Mouse (Mus musculus) limb, embryonic 13.5 days (tissue): ENCODE results near the gene Hoxa4. TPM values are rescaled to one million over a fixed set of nuclear protein-coding genes. Genes with fewer than 3 reads are reported as not detected.

ENCODE experiments used
- ATAC-seq: fragments of 200-750 bp; cut with Nextera tagmentation; 2 replicates; pipeline ENCODE4 v1.8.0; 2017; ENCODE audit warnings: low read depth, moderate number of reproducible peaks, moderate TSS enrichment; ENCODE audit not compliant: low FRiP score
- H3K27ac ChIP-seq: fragments of 300-500 bp; sonication (generic); 2 replicates; pipeline ENCODE4 v1.5.1; 2015; ENCODE audit warnings: inconsistent platforms, mild to moderate bottlenecking, moderate library complexity
- H3K27me3 ChIP-seq: fragments of 300-500 bp; sonication (generic); 2 replicates; pipeline ENCODE4 v1.6.1; 2015; ENCODE audit warnings: mild to moderate bottlenecking, inconsistent platforms
- H3K36me3 ChIP-seq: fragments of 300-500 bp; sonication (generic); 2 replicates; pipeline ENCODE4 v1.6.1; 2015; ENCODE audit warnings: inconsistent platforms, mild to moderate bottlenecking, moderate library complexity
- H3K4me1 ChIP-seq: fragments of 300-500 bp; sonication (generic); 2 replicates; pipeline ENCODE4 v1.6.1; 2015; ENCODE audit warnings: inconsistent platforms
- H3K4me2 ChIP-seq: fragments of 300-500 bp; sonication (generic); replicated peaks from 2 replicates; pipeline ENCODE4 v1.6.1; 2015; ENCODE audit warnings: inconsistent platforms, mild to moderate bottlenecking, moderate library complexity
- H3K4me3 ChIP-seq: fragments of 300-500 bp; sonication (generic); 2 replicates; pipeline ENCODE4 v1.5.1; 2015; ENCODE audit warnings: moderate library complexity, mild to moderate bottlenecking, inconsistent platforms
- H3K9ac ChIP-seq: fragments of 300-500 bp; sonication (generic); 2 replicates; pipeline ENCODE4 v1.6.1; 2015; ENCODE audit warnings: mild to moderate bottlenecking, inconsistent platforms
- H3K9me3 ChIP-seq: fragments of 300-500 bp; sonication (generic); 2 replicates; pipeline ENCODE4 v1.6.1; 2016; ENCODE audit warnings: inconsistent platforms
- WGBS: fragments of 180-500 bp; shearing (Covaris S2); methylation state at CpG from one replicate; pipeline ENCODE4 v1.1.7; 2015; 5-methylcytosine and 5-hydroxymethylcytosine counted together
- polyA plus RNA-seq: library from polyadenylated mRNA; unstranded; fragments of >200 nt; fragmentation: Nextera tagmentation; extraction: Ambion mirVana; gene quantifications from 2 replicates; pipeline ENCODE4 v1.2.1, GENCODE M21; 2015

The Hoxa4 gene
- 0.52 and 0.96 TPM in 2 replicates for polyA plus RNA-seq

DNA sequence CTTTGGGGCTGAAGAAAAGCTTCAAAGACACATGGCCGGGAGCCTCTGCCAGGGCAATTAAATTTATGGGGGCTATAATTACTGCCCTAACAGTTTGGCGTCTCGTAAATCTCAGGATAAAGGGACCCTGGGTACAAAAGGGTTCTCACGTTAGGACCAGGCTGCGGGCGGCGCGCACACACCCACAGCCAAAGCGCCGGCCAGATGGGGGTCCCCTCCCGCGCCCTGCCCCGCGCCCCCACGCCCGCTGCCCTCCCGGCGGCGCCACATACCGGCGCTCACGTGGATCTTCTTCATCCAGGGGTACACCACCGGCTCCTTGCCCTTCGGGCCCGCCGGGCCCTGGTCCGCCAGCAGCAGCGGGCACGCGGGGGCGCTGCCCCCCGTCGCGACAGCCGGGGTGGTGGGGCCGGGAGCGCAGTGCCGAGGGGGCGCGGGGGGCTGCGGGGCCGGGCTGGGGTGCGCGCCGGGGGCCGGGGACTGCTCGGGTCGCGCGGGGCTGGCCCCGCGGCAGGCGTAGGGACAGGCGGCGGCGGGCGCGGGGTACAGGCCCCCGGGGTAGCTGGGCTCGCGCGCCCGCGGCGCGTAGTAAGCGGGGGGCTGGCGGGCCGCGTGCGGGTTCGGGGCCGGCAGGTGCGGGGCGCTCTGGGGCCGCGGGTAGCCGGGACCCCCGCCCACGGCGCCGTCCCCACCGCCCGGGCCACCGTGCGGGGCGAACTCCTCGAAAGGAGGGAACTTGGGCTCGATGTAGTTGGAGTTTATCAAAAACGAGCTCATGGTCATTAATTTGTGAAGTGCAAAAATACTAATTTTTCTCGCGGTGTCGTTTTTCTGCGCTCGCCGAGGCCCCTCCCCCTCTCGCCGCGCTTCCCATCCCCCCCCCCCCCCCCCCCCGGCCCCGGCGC is at the start of gene Hoxa4:
TSS of gene Hoxa4 (minus strand) at position 848 of the 905 bp plus-strand sequence.
- peaks cover 42% of the 10 kb centered on the region for H3K4me1 ChIP-seq
- WGBS = 2% methylated on average over 64 of the region's 102 CpGs

DNA sequence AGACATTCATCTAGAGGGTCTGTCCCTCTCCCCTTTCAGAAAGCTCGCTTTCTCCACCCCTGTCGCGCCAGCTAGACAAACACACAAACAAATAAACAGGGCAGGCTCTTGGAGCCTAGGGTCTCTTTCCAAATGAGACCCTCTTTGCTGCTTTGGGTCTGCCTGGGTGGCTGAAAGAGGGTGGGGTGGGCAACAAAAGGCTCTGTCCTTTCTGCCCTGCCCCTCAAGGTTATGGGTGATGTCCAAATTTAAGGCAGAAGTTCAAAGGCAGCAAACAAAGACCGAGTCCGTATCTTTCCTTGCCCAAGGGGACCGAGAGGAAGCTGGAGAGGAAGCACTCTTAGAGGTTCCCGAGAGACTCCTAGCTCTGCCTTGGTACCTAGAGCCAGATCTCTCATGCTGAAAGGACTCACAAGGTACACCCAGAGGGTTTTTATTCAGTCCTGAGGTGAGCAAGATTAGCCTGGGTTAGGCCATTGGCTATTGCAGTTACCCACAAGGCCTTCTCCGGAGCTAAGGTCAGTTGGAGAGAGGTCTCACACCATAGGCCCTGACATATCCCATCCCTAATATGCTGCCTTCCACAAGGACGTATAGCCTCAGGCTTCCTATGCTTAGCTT is 49.6 kb upstream of the Hoxa4 start:
- H3K27me3 ChIP-seq = peaks cover 9% of the 10 kb centered on the region; the same call in 1 of the 2 replicates
- peak overlapping the region; percentile 100 for H3K27ac ChIP-seq
- H3K4me2 ChIP-seq = peak overlapping the region; percentile 75
- H3K9ac ChIP-seq = peak overlapping the region; percentile 100
- no peak for ATAC-seq
- H3K4me3 ChIP-seq = peak overlapping the region; percentile 95
- peaks cover 43% of the 10 kb centered on the region for H3K4me1 ChIP-seq
- H3K36me3 ChIP-seq = 0 out of 2 replicates have a peak, but pooled peaks cover 3% of the 10 kb centered on the region
- no peaks in the 10 kb centered on the region for H3K9me3 ChIP-seq
- WGBS = 8% methylated on average over 9 of the region's 9 CpGs

More for the DNA sequence above, at the start of gene Hoxa4:
- H3K27ac ChIP-seq = no peak within 1 kb of the TSS; the same call in 1 of the 2 replicates
- peak; percentile 37; the same call in 1 of the 2 replicates for ATAC-seq
- peak within 1 kb of the TSS; percentile 98 for H3K4me2 ChIP-seq
- peak within 1 kb of the TSS; percentile 74 for H3K9ac ChIP-seq
- H3K9me3 ChIP-seq = no peaks in the 10 kb centered on the region
- peak within 1 kb of the TSS; percentile 52 for H3K4me3 ChIP-seq
- peaks cover 80% of the 10 kb centered on the region for H3K27me3 ChIP-seq
- H3K36me3 ChIP-seq = 0 out of 2 replicates have a peak, but pooled peaks cover 3% of the 10 kb centered on the region

DNA sequence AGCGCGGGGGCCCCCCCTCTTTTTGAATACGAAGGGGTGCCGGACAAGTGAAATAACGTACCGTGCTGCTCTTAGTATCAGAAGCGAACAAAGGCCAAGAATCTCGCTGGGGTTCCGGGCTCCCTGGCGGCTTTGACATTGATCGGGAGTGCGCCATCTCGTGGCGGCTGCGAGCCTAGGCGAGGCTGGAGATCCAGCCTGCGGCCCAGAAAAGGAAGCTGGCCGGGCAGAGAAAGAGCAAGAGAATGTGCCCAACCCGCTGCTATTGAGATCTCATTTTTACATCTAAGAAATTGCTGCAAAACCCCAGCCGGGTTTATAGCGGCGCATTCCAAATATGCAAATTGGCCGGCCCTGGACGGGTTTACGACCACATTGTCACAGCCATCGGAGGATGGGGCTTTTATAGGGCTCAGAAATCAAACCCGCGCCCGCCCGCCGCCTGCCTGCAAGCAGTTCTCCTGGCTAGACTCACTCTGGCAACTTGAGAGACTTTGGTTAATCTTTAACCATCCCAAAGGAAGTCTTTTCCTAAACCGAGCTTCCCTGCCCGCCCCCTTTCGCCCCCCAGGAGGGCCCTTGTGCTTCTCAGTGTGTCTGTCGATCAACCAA is 48.9 kb upstream of the Hoxa4 start, which contains the start of gene Hoxa10:
TSS of gene Hoxa10 (minus strand) at position 466 of the 612 bp plus-strand sequence.
- H3K4me3 ChIP-seq = peak within 1 kb of the TSS; percentile 95
- under 1% methylated on average over 35 of the region's 35 CpGs for WGBS
- H3K9ac ChIP-seq = peak within 1 kb of the TSS; percentile 100
- peaks cover 9% of the 10 kb centered on the region; the same call in 1 of the 2 replicates for H3K27me3 ChIP-seq
- H3K4me2 ChIP-seq = peak within 1 kb of the TSS; percentile 75
- peak; percentile 52 for ATAC-seq
- peak within 1 kb of the TSS; percentile 100 for H3K27ac ChIP-seq
- no peaks in the 10 kb centered on the region for H3K9me3 ChIP-seq
- H3K36me3 ChIP-seq = 0 out of 2 replicates have a peak, but pooled peaks cover 6% of the 10 kb centered on the region
- peaks cover 49% of the 10 kb centered on the region for H3K4me1 ChIP-seq

DNA sequence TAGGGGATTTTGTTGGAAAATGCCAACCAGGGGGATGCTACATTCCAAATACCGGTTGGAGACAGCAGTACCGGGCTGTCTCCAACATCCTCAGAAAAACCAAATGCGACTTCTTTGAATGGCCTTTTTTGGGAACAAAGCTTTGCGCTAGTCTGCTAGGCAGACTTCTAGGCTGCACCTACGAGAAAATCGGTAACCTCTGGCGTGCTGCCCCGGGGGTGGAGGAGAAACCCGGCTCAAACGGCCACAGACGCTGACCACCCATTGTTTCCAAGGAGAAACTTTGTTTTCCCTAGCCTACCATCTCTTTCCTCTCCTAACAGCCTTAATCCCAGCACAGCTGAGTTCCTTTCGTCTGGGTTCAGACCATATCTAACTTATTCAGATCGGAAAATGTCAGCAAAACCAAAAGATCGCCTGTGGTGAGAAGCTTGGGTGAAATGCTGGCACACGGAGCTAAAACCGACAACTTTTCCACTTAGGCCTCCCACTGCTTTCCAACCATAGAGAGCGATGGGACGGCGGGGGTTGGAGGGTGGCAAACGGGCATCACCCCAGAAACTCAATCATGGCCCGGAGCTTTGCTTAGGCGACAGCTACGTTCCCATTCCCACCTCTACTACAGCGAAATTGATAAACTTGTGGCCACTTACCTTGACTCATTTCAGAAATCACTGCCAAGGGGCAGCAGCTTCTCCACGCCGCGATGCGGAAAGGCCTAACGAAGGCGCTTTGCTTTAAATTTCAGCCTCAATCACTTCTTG is 48.3 kb upstream of the Hoxa4 start:
- peak overlapping the region; percentile 75 for H3K4me2 ChIP-seq
- peak overlapping the region; percentile 100 for H3K27ac ChIP-seq
- H3K9ac ChIP-seq = peak overlapping the region; percentile 100
- H3K4me1 ChIP-seq = peaks cover 54% of the 10 kb centered on the region
- 1% methylated on average over 30 of the region's 30 CpGs for WGBS
- 0 out of 2 replicates have a peak, but pooled peaks cover 6% of the 10 kb centered on the region for H3K36me3 ChIP-seq
- no peaks in the 10 kb centered on the region for H3K9me3 ChIP-seq
- no peak for ATAC-seq
- H3K4me3 ChIP-seq = peak overlapping the region; percentile 95
- peaks cover 9% of the 10 kb centered on the region; the same call in 1 of the 2 replicates for H3K27me3 ChIP-seq

DNA sequence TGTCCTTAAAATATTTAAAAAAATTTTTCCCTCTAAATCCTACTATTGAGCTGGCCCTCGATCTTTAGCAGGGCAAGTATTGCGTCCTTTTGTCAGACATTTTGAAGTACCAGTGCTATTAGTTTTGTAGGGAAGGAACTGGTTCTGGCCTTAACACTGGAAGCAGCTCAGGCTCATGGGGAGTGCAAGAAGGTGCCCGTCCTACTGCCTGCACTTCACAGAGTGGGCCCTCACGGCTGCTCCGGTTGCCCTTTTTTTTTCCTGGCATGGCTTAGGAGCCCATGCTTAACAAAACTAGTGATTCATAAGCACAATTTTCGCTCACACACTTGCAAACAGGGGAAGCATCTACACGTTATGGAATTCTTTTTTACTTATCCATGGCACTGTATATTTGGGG is 47.4 kb upstream of the Hoxa4 start:
- Histone ChIP-seq H3K4me3 (peak overlapping the region; percentile 95), H3K4me1 (peaks cover 54% of the 10 kb centered on the region), H3K4me2 (peak overlapping the region; percentile 75), H3K27me3 (peaks cover 9% of the 10 kb centered on the region; the same call in 1 of the 2 replicates), H3K27ac (peak overlapping the region; percentile 100), H3K9ac (peak overlapping the region; percentile 100), H3K36me3 (peaks cover 10% of the 10 kb centered on the region; the same call in 1 of the 2 replicates), H3K9me3 (no peaks in the 10 kb centered on the region)
- no peak for ATAC-seq
- 2% methylated on average over 7 of the region's 7 CpGs for WGBS

DNA sequence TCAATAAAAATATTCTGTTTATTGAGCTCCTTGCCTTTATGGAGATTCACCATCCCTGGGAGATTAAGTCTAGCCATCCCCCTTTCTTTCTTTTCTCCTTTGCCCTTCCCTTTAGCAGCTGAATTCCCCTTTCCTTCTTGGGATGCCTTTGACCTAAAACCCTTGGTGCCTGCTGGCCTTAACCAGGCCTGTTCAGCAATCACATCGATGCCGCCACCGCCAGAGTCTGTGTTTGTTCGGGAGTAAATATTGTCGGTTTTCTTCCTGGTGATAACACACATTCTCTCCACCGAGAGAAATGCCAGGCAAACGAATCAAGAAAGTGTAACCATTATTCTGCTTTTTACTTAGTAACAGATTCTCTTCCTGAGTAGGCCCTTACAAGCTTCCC is 46.6 kb upstream of the Hoxa4 start:
- H3K4me1 ChIP-seq = peaks cover 46% of the 10 kb centered on the region
- peak overlapping the region; percentile 100 for H3K27ac ChIP-seq
- H3K36me3 ChIP-seq = peaks cover 15% of the 10 kb centered on the region; the same call in 1 of the 2 replicates
- ATAC-seq = no peak
- peak overlapping the region; percentile 95 for H3K4me3 ChIP-seq
- H3K9me3 ChIP-seq = no peaks in the 10 kb centered on the region
- H3K27me3 ChIP-seq = peaks cover 9% of the 10 kb centered on the region; the same call in 1 of the 2 replicates
- under 1% methylated on average over 7 of the region's 7 CpGs for WGBS
- H3K4me2 ChIP-seq = peak overlapping the region; percentile 75
- H3K9ac ChIP-seq = peak overlapping the region; percentile 100

DNA sequence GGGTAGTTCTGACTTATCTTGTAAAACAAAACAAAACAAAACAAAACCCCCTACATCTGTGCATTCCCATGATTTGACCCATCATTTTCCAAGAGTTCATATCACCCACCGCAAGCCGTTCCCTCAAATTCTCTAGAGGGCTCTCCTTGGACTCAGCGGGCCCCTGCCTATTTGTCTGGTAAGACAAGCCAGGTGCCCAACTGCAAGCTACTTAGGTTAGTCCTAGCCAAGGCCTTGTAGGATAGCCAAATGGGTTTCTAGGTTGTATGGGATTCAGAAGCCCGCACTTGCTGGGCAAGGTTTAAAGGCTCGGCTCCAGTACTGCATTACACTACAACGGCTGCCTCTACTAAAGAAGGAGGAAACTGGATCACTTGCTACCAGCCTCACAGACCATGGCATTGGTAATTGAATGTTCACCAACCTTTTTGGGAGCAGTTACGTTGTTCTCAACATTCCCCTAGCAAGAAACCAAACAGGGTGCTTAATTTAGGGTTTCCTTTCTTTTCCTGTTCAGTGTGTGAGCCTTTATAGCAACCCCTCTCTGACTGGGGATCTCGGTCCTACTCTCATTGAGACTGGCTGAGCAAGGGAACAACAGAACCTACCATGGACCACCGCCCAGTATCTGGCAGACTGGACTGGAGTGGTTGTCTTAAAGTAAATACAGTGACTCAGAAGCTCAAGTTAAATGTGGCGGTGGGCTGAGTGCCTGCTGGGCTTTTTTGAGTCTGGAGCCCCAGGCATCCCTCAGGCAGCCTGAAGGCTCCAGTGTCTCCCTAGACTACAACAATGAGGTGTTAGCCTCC is 46.0 kb upstream of the Hoxa4 start:
- H3K9ac ChIP-seq = peak overlapping the region; percentile 100
- 2% methylated on average over 10 of the region's 10 CpGs for WGBS
- ATAC-seq = no peak
- peak overlapping the region; percentile 75 for H3K4me2 ChIP-seq
- H3K4me3 ChIP-seq = peak overlapping the region; percentile 95
- no peaks in the 10 kb centered on the region for H3K9me3 ChIP-seq
- peaks cover 40% of the 10 kb centered on the region for H3K4me1 ChIP-seq
- peaks cover 16% of the 10 kb centered on the region for H3K36me3 ChIP-seq
- H3K27me3 ChIP-seq = peaks cover 6% of the 10 kb centered on the region; the same call in 1 of the 2 replicates
- H3K27ac ChIP-seq = peak overlapping the region; percentile 100

DNA sequence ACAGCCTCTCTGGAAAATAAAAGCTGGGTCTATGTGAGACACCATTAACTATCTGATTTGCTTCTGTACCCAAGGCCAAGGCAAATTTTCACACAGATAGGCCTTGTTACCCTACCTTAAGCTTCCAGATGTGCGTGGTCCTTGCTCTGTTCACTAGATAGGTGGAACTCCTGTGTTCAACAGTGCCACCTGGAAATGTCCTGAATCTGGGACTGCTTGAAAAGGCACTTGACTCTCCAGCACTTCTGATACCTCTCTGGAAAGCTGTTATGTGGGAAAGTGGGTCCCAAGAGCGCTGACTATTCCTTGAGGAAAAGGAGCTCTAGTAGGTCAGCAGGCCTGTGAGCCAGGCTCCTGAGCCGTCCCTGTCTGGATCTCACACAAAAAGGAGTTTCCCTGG is 45.3 kb upstream of the Hoxa4 start:
- Histone ChIP-seq H3K9ac (peak overlapping the region; percentile 100), H3K4me1 (peaks cover 33% of the 10 kb centered on the region), H3K9me3 (no peaks in the 10 kb centered on the region), H3K4me2 (peak overlapping the region; percentile 75), H3K36me3 (peaks cover 23% of the 10 kb centered on the region), H3K27me3 (peaks cover 3% of the 10 kb centered on the region; the same call in 1 of the 2 replicates), H3K27ac (peak overlapping the region; percentile 100), H3K4me3 (peak overlapping the region; percentile 95)
- 7% methylated on average over 3 of the region's 3 CpGs for WGBS
- no peak for ATAC-seq

DNA sequence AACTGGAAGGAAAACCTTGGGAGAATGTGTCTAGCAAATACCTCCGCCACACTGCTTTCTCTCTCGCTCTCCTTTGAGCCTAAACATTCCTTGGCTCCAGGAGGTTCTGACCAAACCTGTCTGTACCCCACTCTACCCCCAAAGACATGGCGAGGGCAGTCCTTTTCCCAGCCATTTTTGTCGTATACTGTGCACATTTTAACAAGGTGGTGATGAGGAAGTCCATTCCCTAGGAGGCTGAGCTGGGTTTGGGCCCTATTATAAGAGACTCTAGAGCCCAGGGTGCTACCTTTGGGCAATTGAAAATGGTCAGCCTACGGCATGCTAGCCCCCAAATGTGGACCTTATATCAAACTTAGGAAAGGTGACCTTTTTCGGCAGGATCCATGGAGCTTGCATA is 44.3 kb upstream of the Hoxa4 start:
- H3K27ac ChIP-seq = peak overlapping the region; percentile 100
- H3K4me3 ChIP-seq = peak overlapping the region; percentile 95
- H3K27me3 ChIP-seq = peaks cover 2% of the 10 kb centered on the region; the same call in 1 of the 2 replicates
- H3K9ac ChIP-seq = peak overlapping the region; percentile 100
- H3K4me1 ChIP-seq = peaks cover 24% of the 10 kb centered on the region
- ATAC-seq = no peak
- H3K9me3 ChIP-seq = no peaks in the 10 kb centered on the region
- peak overlapping the region; percentile 75 for H3K4me2 ChIP-seq
- WGBS = 11% methylated on average over 6 of the region's 6 CpGs
- H3K36me3 ChIP-seq = peaks cover 27% of the 10 kb centered on the region

DNA sequence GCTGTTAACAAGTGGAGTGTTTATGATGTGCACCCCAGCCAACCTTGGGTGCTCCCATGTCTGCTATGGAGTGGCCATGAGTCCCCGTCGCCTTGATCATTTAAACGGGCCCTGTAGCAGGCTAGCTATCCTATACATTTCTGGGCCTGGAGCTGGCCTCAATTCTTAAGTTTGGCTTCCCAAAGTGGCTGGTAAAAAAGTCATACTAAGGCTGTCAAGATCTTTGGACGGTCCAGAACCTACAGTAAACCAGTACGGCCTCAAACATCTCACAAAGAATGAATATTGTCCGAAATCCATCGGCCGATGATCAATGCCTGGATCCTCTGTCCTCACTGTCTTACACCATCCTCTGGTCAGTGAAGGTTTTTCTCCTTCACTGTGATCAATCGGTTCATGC is 43.7 kb upstream of the Hoxa4 start:
- peaks cover 22% of the 10 kb centered on the region for H3K4me1 ChIP-seq
- H3K36me3 ChIP-seq = peaks cover 28% of the 10 kb centered on the region
- peak overlapping the region; percentile 95 for H3K4me3 ChIP-seq
- no peak for ATAC-seq
- peak overlapping the region; percentile 100 for H3K27ac ChIP-seq
- WGBS = 10% methylated on average over 9 of the region's 9 CpGs
- H3K27me3 ChIP-seq = no peaks in the 10 kb centered on the region
- H3K9me3 ChIP-seq = no peaks in the 10 kb centered on the region
- H3K4me2 ChIP-seq = peak overlapping the region; percentile 75
- H3K9ac ChIP-seq = peak overlapping the region; percentile 100
